Mouse (Mus musculus): ENCODE measurements around the gene Gm20388.

DNA sequence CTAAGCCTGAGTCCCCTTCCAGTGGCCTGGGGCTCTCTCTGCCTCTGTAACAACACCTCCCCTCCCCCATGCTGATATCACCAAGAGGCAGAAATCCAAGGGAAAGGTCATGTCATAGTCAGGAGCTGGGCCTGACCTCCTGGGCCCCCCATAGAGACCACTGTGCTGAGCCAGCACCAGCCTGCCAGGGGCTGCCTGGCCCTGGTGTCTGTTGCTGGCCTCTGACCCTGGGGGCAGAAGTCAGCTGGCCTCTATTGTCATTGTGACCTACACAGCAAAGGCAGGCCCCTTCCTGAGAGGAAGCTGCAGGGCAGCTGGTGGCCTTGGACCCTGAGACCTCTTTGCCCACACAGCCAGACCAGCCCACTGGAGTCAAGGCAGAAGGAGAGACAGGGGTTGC, 909.3 kb downstream of the Gm20388 start:
- TF ChIP-seq CTCF (conservative IDR thresholded peaks at IDR 0.05; ENCODE audit: insufficient read depth, insufficient read length, low read depth, low read length) (no peak), POLR2A (IDR thresholded peaks at IDR 0.05; ENCODE audit: low read depth, low read length) (no peak)

All from kidney, adult 2 months (tissue).